Mouse (Mus musculus) lung, postnatal 0 days (tissue): ENCODE results near the gene Ptpro.

ENCODE experiments used
- CTCF ChIP-seq: IDR thresholded peaks from 2 replicates; pipeline ENCODE4 v1.5.1; 2016; ENCODE audit warnings: antibody characterized with exemption, mild to moderate bottlenecking
- EP300 ChIP-seq: IDR thresholded peaks from 2 replicates; pipeline ENCODE4 v1.6.1; 2016; ENCODE audit warnings: antibody characterized with exemption, mild to moderate bottlenecking, control low read depth

GRCm38 (mm10) chr6:137343688-137344441 lies 91.7 kb downstream of the Ptpro start:
- TF ChIP-seq CTCF, result no peak
- no peak for TF ChIP-seq EP300
